8 mouse cellular contexts compared by ENCODE assay signal in genomic region chrX:73227914-73228605, GRCm38 (mm10). TPM values are rescaled to one million over a fixed set of nuclear protein-coding genes. Genes with fewer than 3 reads are reported as not detected.
DNase-seq lines count a peak whose midpoint lies in the region; ATAC-seq lines count a peak whose summit lies in the region.

F8a (plus strand) TSS chrX:73228291.

- peaks cover 16% of the 10 kb centered on the region; the same call in 1 of the 2 replicates for H3K27me3 ChIP-seq in heart, embryonic 13.5 days (replicated peaks)
- H3K27me3 ChIP-seq in liver, embryonic 12.5 days (replicated peaks) = peaks cover 14% of the 10 kb centered on the region
- no peaks in the 10 kb centered on the region for H3K27me3 ChIP-seq in splenic B cell, adult 2 months (ENCODE audit: control insufficient read depth, insufficient read depth, low read length, poor library complexity, severe bottlenecking)

- H3K36me3 ChIP-seq in heart, embryonic 13.5 days = no peaks in the 10 kb centered on the region
- no peaks in the 10 kb centered on the region for H3K36me3 ChIP-seq in liver, embryonic 12.5 days
- no peaks in the 10 kb centered on the region for H3K36me3 ChIP-seq in splenic B cell, adult 2 months (ENCODE audit: control insufficient read depth, insufficient read depth, low read length, poor library complexity, severe bottlenecking)

- H3K4me1 ChIP-seq in brown adipose tissue, adult 24 weeks (ENCODE audit: control insufficient read depth, insufficient read depth, insufficient read length, low read length) = no peaks in the 10 kb centered on the region
- H3K4me1 ChIP-seq in heart, embryonic 13.5 days = peaks cover 10% of the 10 kb centered on the region; the same call in 1 of the 2 replicates
- peaks cover 6% of the 10 kb centered on the region; the same call in 1 of the 2 replicates for H3K4me1 ChIP-seq in liver, embryonic 12.5 days

- 14% methylated on average over 39 of the region's 39 CpGs for WGBS in heart, embryonic 13.5 days
- 11% methylated on average over 37 of the region's 39 CpGs for WGBS in liver, embryonic 12.5 days (ENCODE audit: insufficient replicate concordance)

- DNase-seq in kidney, postnatal 10 days = peak; percentile 87
- peak; percentile 90 for DNase-seq in naive thymus-derived CD4-positive, alpha-beta T cell, adult 2 months (ENCODE audit: low read depth)
- peak; percentile 88 for DNase-seq in splenic B cell, adult 2 months (ENCODE audit: low read depth, low spot score)

- H3K4me2 ChIP-seq in heart, embryonic 13.5 days = peak within 1 kb of the TSS; percentile 88
- H3K4me2 ChIP-seq in liver, embryonic 12.5 days = peak within 1 kb of the TSS; percentile 88

- peak within 1 kb of the TSS; percentile 83 for H3K9ac ChIP-seq in heart, embryonic 13.5 days
- H3K9ac ChIP-seq in liver, embryonic 12.5 days = peak within 1 kb of the TSS; percentile 71

- no peaks in the 10 kb centered on the region for H3K9me3 ChIP-seq in heart, embryonic 13.5 days
- no peaks in the 10 kb centered on the region for H3K9me3 ChIP-seq in liver, embryonic 12.5 days (replicated peaks)

- H3K4me3 ChIP-seq in brown adipose tissue, adult 24 weeks (ENCODE audit: insufficient read depth, low read depth, low read length) = peak within 1 kb of the TSS; percentile 90
- peak within 1 kb of the TSS; percentile 68 for H3K4me3 ChIP-seq in heart, embryonic 13.5 days
- H3K4me3 ChIP-seq in liver, embryonic 12.5 days = peak within 1 kb of the TSS; percentile 69

- ATAC-seq in CD4-positive, CD25-positive, alpha-beta regulatory T cell, adult 4 months = peak; percentile 91
- ATAC-seq in erythroid progenitor cell, adult 5-6 weeks (replicated peaks; ENCODE audit: low FRiP score, poor library complexity, severe bottlenecking) = peak; percentile 98
- peak; percentile 86 for ATAC-seq in heart, embryonic 13.5 days (ENCODE audit: extremely low read depth, insufficient number of reproducible peaks, low FRiP score, low TSS enrichment)
- peak; percentile 94 for ATAC-seq in liver, embryonic 12.5 days

- peak within 1 kb of the TSS; percentile 91 for H3K27ac ChIP-seq in brown adipose tissue, adult 24 weeks (replicated peaks; ENCODE audit: low read depth, low read length)
- H3K27ac ChIP-seq in heart, embryonic 13.5 days (replicated peaks) = peak within 1 kb of the TSS; percentile 91
- H3K27ac ChIP-seq in liver, embryonic 12.5 days = peak within 1 kb of the TSS; percentile 80

RNA-seq across cellular contexts. Expression of gene F8a, which starts in this region (rescaled TPM):
- 1 to 10 TPM in 1 of 2 experiments, under 1 TPM in 1; 0.47 to 1.6 TPM for polyA plus RNA-seq in CD4-positive, CD25-positive, alpha-beta regulatory T cell, adult 4 months (2017; shearing (Covaris generic))
- polyA plus RNA-seq in brown adipose tissue, adult 24 weeks (2012; ENCODE audit: insufficient read depth, insufficient read length, missing spikeins) = 4.4 and 5.8 TPM in 2 replicates
- 1.7 and 1.8 TPM in 2 replicates for total RNA-seq in erythroid progenitor cell, adult 5-6 weeks (2015; ENCODE audit: low replicate concordance)
- total RNA-seq in erythroid progenitor cell, adult 5-6 weeks (2017; ENCODE audit: low replicate concordance) = 1.3 TPM in 2 replicates
- polyA plus RNA-seq in heart, embryonic 13.5 days (2015; fragmentation: Nextera tagmentation; extraction: Ambion mirVana) = 8.2 and 8.5 TPM in 2 replicates
- 4.4 and 4.7 TPM in 2 replicates for polyA plus RNA-seq in liver, embryonic 12.5 days (2016; fragmentation: Nextera tagmentation; extraction: Ambion mirVana)

Comparison
In these comparisons a context has a peak if more than half of its experiments do, and no peak if none do; other contexts are left out.
1. Peak in every context shown above with its lines: DNase-seq, ATAC-seq, H3K4me3 ChIP-seq and H3K27ac ChIP-seq.